Mouse (Mus musculus) limb, embryonic 11.5 days (tissue): Measurements from ENCODE around the gene Parva. TPM values are rescaled to one million over a fixed set of nuclear protein-coding genes. Genes with fewer than 3 reads are reported as not detected.

ENCODE experiments used
- ATAC-seq: fragments of 200-750 bp; cut with Nextera tagmentation; 2 replicates; pipeline ENCODE4 v1.8.0; 2017; ENCODE audit warnings: low read depth; ENCODE audit not compliant: insufficient number of reproducible peaks, low FRiP score, low TSS enrichment
- DNase-seq: peaks from one replicate; pipeline ENCODE4 v3.0.0-alpha.2; 2015; ENCODE audit warnings: low spot score
- H3K27ac ChIP-seq: fragments of 300-500 bp; sonication (generic); replicated peaks from 2 replicates; pipeline ENCODE4 v1.5.1; 2014; ENCODE audit warnings: low read depth, mild to moderate bottlenecking, low read length
- H3K27me3 ChIP-seq: fragments of 300-500 bp; sonication (generic); 2 replicates; pipeline ENCODE4 v1.6.1; 2014; ENCODE audit warnings: mild to moderate bottlenecking, low read length, mixed read lengths; ENCODE audit not compliant: control insufficient read depth, insufficient read depth
- H3K36me3 ChIP-seq: fragments of 300-500 bp; sonication (generic); 2 replicates; pipeline ENCODE4 v1.6.1; 2014; ENCODE audit warnings: mild to moderate bottlenecking, low read length, moderate library complexity, mixed read lengths; ENCODE audit not compliant: control insufficient read depth, insufficient read depth
- H3K4me1 ChIP-seq: fragments of 300-500 bp; sonication (generic); 2 replicates; pipeline ENCODE4 v1.6.1; 2014; ENCODE audit warnings: low read length, mixed read lengths; ENCODE audit not compliant: control insufficient read depth, insufficient read depth
- H3K4me2 ChIP-seq: fragments of 300-500 bp; sonication (generic); 2 replicates; pipeline ENCODE4 v1.6.1; 2014; ENCODE audit warnings: low read depth, mild to moderate bottlenecking, moderate library complexity; ENCODE audit not compliant: severe bottlenecking
- H3K4me3 ChIP-seq: fragments of 300-500 bp; sonication (generic); 2 replicates; pipeline ENCODE4 v1.5.1; 2014; ENCODE audit warnings: low read depth, low read length
- H3K9ac ChIP-seq: fragments of 300-500 bp; sonication (generic); 2 replicates; pipeline ENCODE4 v1.6.1; 2014; ENCODE audit warnings: mild to moderate bottlenecking, low read length
- H3K9me3 ChIP-seq: fragments of 300-500 bp; sonication (generic); 2 replicates; pipeline ENCODE4 v1.6.1; 2016; ENCODE audit warnings: low read length; ENCODE audit not compliant: control insufficient read depth
- WGBS: fragments of 180-500 bp; shearing (Covaris S2); extraction: QIAGEN DNeasy Blood & Tissue Kit; methylation state at CpG from one replicate; pipeline ENCODE4 v1.1.7; 2014; 5-methylcytosine and 5-hydroxymethylcytosine counted together
- polyA plus RNA-seq: library from polyadenylated mRNA; unstranded; fragments of >200 nt; fragmentation: Nextera tagmentation; extraction: Ambion mirVana; gene quantifications from 2 replicates; pipeline ENCODE4 v1.2.1, GENCODE M21; 2014

Gene Parva
- polyA plus RNA-seq, result 64.2 and 68.8 TPM in 2 replicates

GRCm38 (mm10) chr7:112427357-112428157 lies at the start of gene Parva:
TSS of gene Parva (plus strand) at chr7:112427505.
- 1% methylated on average over 49 of the region's 49 CpGs for WGBS
- no peaks in the 10 kb centered on the region for H3K9me3 ChIP-seq
- H3K4me2 ChIP-seq, result peak within 1 kb of the TSS; percentile 71
- peaks cover 4% of the 10 kb centered on the region for H3K4me1 ChIP-seq
- H3K4me3 ChIP-seq, result peak within 1 kb of the TSS; percentile 72
- ATAC-seq, result peak; percentile 73
- H3K9ac ChIP-seq, result peak within 1 kb of the TSS; percentile 94
- no peaks in the 10 kb centered on the region for H3K27me3 ChIP-seq
- peak within 1 kb of the TSS; percentile 89 for H3K27ac ChIP-seq
- peak; percentile 84 for DNase-seq
- no peaks in the 10 kb centered on the region for H3K36me3 ChIP-seq

GRCm38 (mm10) chr7:112378056-112378455 lies 49.2 kb upstream of the Parva start:
- H3K27ac ChIP-seq, result no peak overlapping the region
- WGBS, result 86% methylated on average over 5 of the region's 5 CpGs

GRCm38 (mm10) chr7:112378476-112378875 lies 48.8 kb upstream of the Parva start:
- Histone ChIP-seq H3K27me3 (no peaks in the 10 kb centered on the region), H3K4me1 (no peaks in the 10 kb centered on the region), H3K9me3 (no peaks in the 10 kb centered on the region), H3K36me3 (no peaks in the 10 kb centered on the region), H3K4me2 (no peak overlapping the region), H3K4me3 (no peak overlapping the region), H3K27ac (no peak overlapping the region), H3K9ac (no peak overlapping the region)
- WGBS, result 84% methylated on average over 5 of the region's 5 CpGs
- ATAC-seq, result no peak
- no peak for DNase-seq

More at GRCm38 (mm10) chr7:112378056-112378455, 49.2 kb upstream of the Parva start:
- Histone ChIP-seq H3K4me1 (no peaks in the 10 kb centered on the region), H3K9me3 (no peaks in the 10 kb centered on the region), H3K9ac (no peak overlapping the region), H3K27me3 (no peaks in the 10 kb centered on the region), H3K4me2 (no peak overlapping the region), H3K36me3 (no peaks in the 10 kb centered on the region), H3K4me3 (no peak overlapping the region)
- DNase-seq, result no peak
- ATAC-seq, result no peak

GRCm38 (mm10) chr7:112386521-112386920 lies 40.8 kb upstream of the Parva start:
- no peak for ATAC-seq
- Histone ChIP-seq H3K4me1 (peaks cover 20% of the 10 kb centered on the region), H3K9me3 (no peaks in the 10 kb centered on the region), H3K27me3 (no peaks in the 10 kb centered on the region), H3K36me3 (no peaks in the 10 kb centered on the region), H3K27ac (no peak overlapping the region), H3K4me2 (no peak overlapping the region), H3K4me3 (no peak overlapping the region), H3K9ac (no peak overlapping the region)
- DNase-seq, result no peak
- WGBS, result 55% methylated on average over 5 of the region's 5 CpGs

GRCm38 (mm10) chr7:112387876-112388275 lies 39.4 kb upstream of the Parva start:
- H3K36me3 ChIP-seq, result no peaks in the 10 kb centered on the region
- no peak overlapping the region for H3K9ac ChIP-seq
- no peaks in the 10 kb centered on the region for H3K27me3 ChIP-seq
- H3K4me3 ChIP-seq, result no peak overlapping the region
- ATAC-seq, result no peak
- H3K4me2 ChIP-seq, result no peak overlapping the region
- DNase-seq, result no peak
- no peak overlapping the region for H3K27ac ChIP-seq
- H3K9me3 ChIP-seq, result no peaks in the 10 kb centered on the region
- peaks cover 27% of the 10 kb centered on the region for H3K4me1 ChIP-seq
- WGBS, result 89% methylated on average over 5 of the region's 5 CpGs

- peaks cover 27% of the 10 kb centered on the region for H3K4me1 ChIP-seq
- no peaks in the 10 kb centered on the region for H3K9me3 ChIP-seq
- no peak for ATAC-seq
- H3K4me2 ChIP-seq, result no peak overlapping the region
- H3K9ac ChIP-seq, result no peak overlapping the region
- H3K27me3 ChIP-seq, result no peaks in the 10 kb centered on the region
- H3K27ac ChIP-seq, result no peak overlapping the region
- no peaks in the 10 kb centered on the region for H3K36me3 ChIP-seq
- no peak overlapping the region for H3K4me3 ChIP-seq
- 84% methylated on average over 5 of the region's 5 CpGs for WGBS
- no peak for DNase-seq
Observed at GRCm38 (mm10) chr7:112388363-112388875, 38.9 kb upstream of the Parva start.

GRCm38 (mm10) chr7:112389611-112390251 lies 37.6 kb upstream of the Parva start:
- Histone ChIP-seq H3K4me2 (no peak overlapping the region; the same call in 1 of the 2 replicates), H3K9ac (no peak overlapping the region), H3K27me3 (no peaks in the 10 kb centered on the region), H3K9me3 (no peaks in the 10 kb centered on the region), H3K4me1 (peaks cover 27% of the 10 kb centered on the region), H3K27ac (peak overlapping the region; percentile 36; the same call in 1 of the 2 replicates), H3K4me3 (no peak overlapping the region), H3K36me3 (no peaks in the 10 kb centered on the region)
- DNase-seq (no peak), ATAC-seq (no peak)
- 39% methylated on average over 6 of the region's 6 CpGs for WGBS

- H3K27ac ChIP-seq, result peak overlapping the region; percentile 43; the same call in 1 of the 2 replicates
- ATAC-seq (no peak), DNase-seq (peak; percentile 66)
- H3K27me3 ChIP-seq, result no peaks in the 10 kb centered on the region
- no peaks in the 10 kb centered on the region for H3K36me3 ChIP-seq
- H3K9ac ChIP-seq, result no peak overlapping the region
- H3K4me2 ChIP-seq, result 0 out of 2 replicates have a peak overlapping the region, but pooled peaks have one; percentile 11
- H3K4me3 ChIP-seq, result no peak overlapping the region
- H3K4me1 ChIP-seq, result peaks cover 27% of the 10 kb centered on the region
- WGBS, result 12% methylated on average over 11 of the region's 11 CpGs
- no peaks in the 10 kb centered on the region for H3K9me3 ChIP-seq
Observed at GRCm38 (mm10) chr7:112390252-112390936, 36.9 kb upstream of the Parva start.
